Mouse (Mus musculus) left cerebral cortex, adult 2 months (tissue): ENCODE measurements around the gene Meis2. TPM values are rescaled to one million over a fixed set of nuclear protein-coding genes. Genes with fewer than 3 reads are reported as not detected.
A peak's percentile ranks its signal among the peaks of the same experiment; 100 is the strongest.

Experiments
- DNase-seq, 2 experiments: peaks; one replicate each; pipeline ENCODE4 v3.0.0; 2021 to 2022; ENCODE audit warnings: low spot score in 2 of 2, mixed read lengths in 1 of 2; ENCODE audit errors: extremely low spot score in 1 of 2
- H3K27ac ChIP-seq: fragments of 200-600 bp; 2 replicates; pipeline ENCODE4 v1.8.1; 2022
- H3K4me3 ChIP-seq: fragments of 200-600 bp; 2 replicates; pipeline ENCODE4 v1.8.1; 2022
- CTCF ChIP-seq: fragments of 200-600 bp; IDR thresholded peaks from 2 replicates; pipeline ENCODE4 v1.8.1; 2022; ENCODE audit warnings: antibody characterized with exemption, mild to moderate bottlenecking, moderate library complexity
- intact Hi-C: fragments of 180-260 bp; cut with DNase I; formaldehyde crosslinking; loops from one replicate; pipeline ENCODE4 v1.15.1; 2025
- total RNA-seq, 2 experiments: library from RNA; stranded (reverse); gene quantifications; 2 replicates each; pipeline ENCODE4 v1.2.3; 2021

Gene Meis2
- total RNA-seq, 2 experiments from 2014 or later = 110 to 116 TPM

GRCm38 (mm10) chr2:116067711-116068110, 2.1 kb upstream of the Meis2 start:
- no peak for DNase-seq
- H3K4me3 ChIP-seq = peak overlapping the region; percentile 39
- no peak for TF ChIP-seq CTCF
- intact Hi-C loops = no loop called here
- peak overlapping the region; percentile 62 for H3K27ac ChIP-seq

DNA sequence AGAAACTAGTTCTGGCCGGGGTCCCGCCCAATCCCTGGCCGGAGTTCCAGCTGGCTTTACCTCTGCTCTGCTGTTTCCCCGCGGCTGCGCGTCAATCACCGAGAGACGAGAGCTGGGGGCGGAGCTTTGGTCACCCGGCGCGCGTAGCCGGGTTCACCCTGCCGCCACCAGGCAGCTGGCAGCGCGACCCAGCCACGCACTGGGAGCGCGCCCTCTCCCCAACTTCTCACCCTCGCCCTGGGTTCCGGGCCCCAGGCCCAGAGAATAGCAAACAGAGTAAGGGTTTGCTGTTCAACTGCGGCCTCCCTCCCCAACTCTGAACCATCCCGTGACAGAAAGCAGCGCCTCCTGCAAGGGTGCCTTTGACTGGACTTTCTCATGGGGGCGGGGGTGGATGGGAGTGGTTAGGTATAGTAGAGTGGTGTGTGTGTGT, 1.4 kb upstream of the Meis2 start:
- intact Hi-C loops = no loop called here
- DNase-seq = peak; percentile 74 to 78
- no peak for TF ChIP-seq CTCF
- Histone ChIP-seq H3K27ac (peak overlapping the region; percentile 76), H3K4me3 (peak overlapping the region; percentile 70)

DNA sequence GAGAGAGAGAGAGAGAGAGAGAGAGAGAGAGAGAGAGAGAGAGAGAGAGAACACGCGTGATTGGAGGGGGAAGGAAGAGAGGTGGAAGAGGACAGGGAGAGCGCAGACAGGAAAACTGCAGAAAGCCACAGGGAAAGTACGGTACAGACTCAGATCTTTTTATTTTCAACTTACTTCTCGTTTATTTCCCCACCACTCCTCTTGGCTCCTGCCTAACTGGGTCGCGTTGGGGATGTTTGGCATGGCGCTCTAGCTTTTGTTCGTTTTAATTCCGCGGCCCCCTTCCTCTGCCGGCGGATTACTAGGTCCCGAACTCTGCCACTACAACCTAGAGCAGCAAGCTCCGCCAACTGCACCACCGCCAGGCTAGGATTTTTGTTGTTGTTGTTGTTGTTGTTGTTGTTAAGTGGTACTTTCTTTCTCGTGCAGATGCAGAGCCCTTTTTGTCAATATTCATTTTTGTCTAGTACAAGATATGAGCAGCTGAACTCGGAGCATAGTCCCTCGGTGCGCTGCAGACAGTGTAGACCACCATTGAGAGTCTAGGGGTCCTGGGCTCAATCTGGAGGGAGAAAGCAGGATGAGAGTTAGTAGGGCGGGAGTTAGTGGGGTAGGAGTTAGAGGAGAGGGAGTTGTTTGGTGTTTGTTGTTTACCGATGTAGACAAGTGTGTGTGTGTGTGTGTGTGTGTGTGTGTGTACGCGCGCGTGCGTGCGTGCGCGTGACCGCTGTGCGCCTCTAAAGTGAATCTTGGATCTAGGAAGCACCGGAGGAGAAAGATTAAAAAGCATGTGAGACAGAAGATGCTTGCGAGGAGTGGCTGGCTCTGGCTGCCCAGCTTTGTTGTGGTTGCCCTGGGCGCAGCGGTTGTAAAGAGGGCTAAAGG, 660 bp upstream of the Meis2 start:
- H3K27ac ChIP-seq = peak overlapping the region; percentile 76
- TF ChIP-seq CTCF = no peak
- peak in 1 of 2 experiments; percentile 36 for DNase-seq
- peak overlapping the region; percentile 70 for H3K4me3 ChIP-seq
- intact Hi-C loops = no loop called here

- no peak for DNase-seq
- TF ChIP-seq CTCF = no peak
- intact Hi-C loops = no loop called here
- peak overlapping the region; percentile 60 for H3K4me3 ChIP-seq
- peak overlapping the region; percentile 84 for H3K27ac ChIP-seq
Observed at GRCm38 (mm10) chr2:116065057-116065456, 582 bp downstream of the Meis2 start.

DNA sequence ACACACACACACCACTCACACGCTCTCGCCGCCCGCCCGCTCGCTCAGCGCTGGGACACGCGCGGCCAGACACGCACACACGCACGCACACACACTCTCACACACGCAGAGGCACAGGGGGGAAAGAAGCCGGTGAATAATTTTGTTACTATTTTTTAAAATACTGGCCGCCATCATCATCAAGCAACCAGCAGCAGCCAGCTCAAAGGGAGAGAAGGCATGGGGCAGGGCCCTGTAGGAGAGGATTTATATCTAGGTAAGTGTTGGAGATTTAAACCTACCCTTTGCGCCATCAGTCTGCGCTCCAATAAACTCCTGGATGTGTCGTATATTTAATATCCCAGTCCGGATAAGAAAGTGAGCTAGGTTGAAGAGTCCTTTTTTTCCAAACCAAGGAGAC, 1.1 kb downstream of the Meis2 start:
- H3K27ac ChIP-seq = peak overlapping the region; percentile 54
- no peak for TF ChIP-seq CTCF
- intact Hi-C loops = no loop called here
- peak in 1 of 2 experiments; percentile 49 for DNase-seq
- H3K4me3 ChIP-seq = peak overlapping the region; percentile 60

DNA sequence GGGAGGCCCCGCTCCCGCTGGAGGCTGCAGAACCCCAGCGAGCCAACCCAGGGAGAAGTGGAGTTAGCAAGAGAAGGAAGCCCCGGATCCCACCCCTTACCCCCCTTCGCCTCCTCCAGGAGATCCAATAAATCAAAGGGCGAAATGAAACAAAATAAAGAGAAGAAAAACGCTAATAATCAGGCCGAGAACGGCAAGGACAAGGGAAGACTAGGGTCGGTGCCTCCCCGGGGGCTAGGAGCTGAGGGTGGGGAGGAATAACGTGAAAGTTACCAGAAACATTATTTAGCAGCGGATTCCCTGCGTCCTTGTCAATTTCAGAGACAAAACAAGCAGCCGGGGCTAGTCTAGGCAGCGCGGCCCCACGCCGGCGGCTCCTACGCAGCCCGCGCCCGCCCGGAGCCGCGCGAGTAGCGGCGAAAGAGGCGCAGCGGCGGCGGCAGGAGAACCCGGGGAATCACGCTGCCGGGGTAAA, 1.8 kb downstream of the Meis2 start:
- intact Hi-C loops = no loop called here
- H3K4me3 ChIP-seq = peak overlapping the region; percentile 74
- peak overlapping the region; percentile 91 for H3K27ac ChIP-seq
- no peak for TF ChIP-seq CTCF
- peak in 1 of 2 experiments; percentile 43 for DNase-seq

DNA sequence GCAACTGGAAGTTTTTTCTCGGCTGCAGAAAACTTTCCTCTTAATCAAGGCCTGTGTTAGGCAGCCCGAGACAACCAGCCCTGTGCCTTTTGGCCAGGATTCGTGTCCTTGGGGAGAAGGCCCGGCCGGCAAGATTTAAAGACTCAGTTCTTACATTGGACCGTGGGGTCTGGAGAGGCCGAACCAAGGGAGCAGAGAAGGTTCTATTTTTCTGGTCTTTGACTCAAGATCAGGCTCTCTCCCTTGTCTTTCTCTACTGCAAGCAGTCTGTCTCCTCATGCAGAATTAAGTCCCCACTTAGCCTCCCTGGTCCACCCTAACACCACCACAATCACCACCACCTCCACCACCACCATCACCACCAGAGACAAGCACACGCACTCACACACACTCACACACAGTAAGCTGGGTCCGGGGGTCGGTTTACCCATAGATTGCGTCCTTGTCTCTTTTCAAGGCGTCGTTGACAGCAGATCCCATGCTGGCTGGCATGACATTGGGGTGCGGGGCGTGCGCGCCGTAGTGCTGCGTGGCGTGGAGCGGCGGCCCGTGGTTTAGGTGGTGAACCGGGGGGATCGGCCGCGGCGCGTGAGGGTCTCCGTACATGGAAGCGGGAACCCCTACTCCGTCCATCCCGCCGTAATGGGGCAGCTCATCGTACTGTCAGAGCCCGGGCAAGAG, 2.7 kb downstream of the Meis2 start:
- intact Hi-C loops = no loop called here
- peak overlapping the region; percentile 74 for H3K4me3 ChIP-seq
- peak overlapping the region; percentile 91 for H3K27ac ChIP-seq
- TF ChIP-seq CTCF = no peak
- no peak for DNase-seq

- DNase-seq = peak in 1 of 2 experiments; percentile 37
- intact Hi-C loops = no loop called here
- Histone ChIP-seq H3K27ac (peak overlapping the region; percentile 91), H3K4me3 (peak overlapping the region; percentile 74)
- TF ChIP-seq CTCF = no peak
Observed at GRCm38 (mm10) chr2:116062251-116062651, 3.4 kb downstream of the Meis2 start.

- H3K4me3 ChIP-seq = peak overlapping the region; percentile 74
- H3K27ac ChIP-seq = peak overlapping the region; percentile 91
- TF ChIP-seq CTCF = no peak
- intact Hi-C loops = no loop called here
- peak in 1 of 2 experiments; percentile 35 for DNase-seq
Observed at GRCm38 (mm10) chr2:116061401-116062021, 4.1 kb downstream of the Meis2 start.

- Histone ChIP-seq H3K4me3 (peak overlapping the region; percentile 74), H3K27ac (peak overlapping the region; percentile 91)
- no peak for DNase-seq
- TF ChIP-seq CTCF = no peak
- intact Hi-C loops = no loop called here
Observed at GRCm38 (mm10) chr2:116060701-116061400, 4.8 kb downstream of the Meis2 start.

- TF ChIP-seq CTCF = no peak
- intact Hi-C loops = no loop called here
- Histone ChIP-seq H3K4me3 (peak overlapping the region; percentile 74), H3K27ac (peak overlapping the region; percentile 91)
- peak in 1 of 2 experiments; percentile 34 for DNase-seq
Observed at GRCm38 (mm10) chr2:116060210-116060609, 5.4 kb downstream of the Meis2 start.
